Mouse (Mus musculus) C2C12 (cell line): ENCODE results near the gene Tmem150b. TPM values are rescaled to one million over a fixed set of nuclear protein-coding genes. Genes with fewer than 3 reads are reported as not detected.

Experiments used
- H3K27me3 ChIP-seq: one replicate; pipeline ENCODE4 v1.6.1; 2011; ENCODE audit not compliant: control insufficient read depth, insufficient read depth, insufficient read length
- H3K36me3 ChIP-seq: one replicate; pipeline ENCODE4 v1.6.1; 2011; ENCODE audit not compliant: control insufficient read depth, insufficient read depth
- H3K4me3 ChIP-seq: one replicate; pipeline ENCODE4 v1.5.1; 2011; ENCODE audit warnings: mild to moderate bottlenecking, control low read depth; ENCODE audit not compliant: poor library complexity, insufficient read depth, severe bottlenecking
- H3K79me2 ChIP-seq: one replicate; pipeline ENCODE4 v1.6.1; 2011; ENCODE audit not compliant: control insufficient read depth, insufficient read depth
- H3K79me3 ChIP-seq: one replicate; pipeline ENCODE4 v1.6.1; 2011; ENCODE audit warnings: low read depth, control low read depth
- H3ac ChIP-seq: one replicate; pipeline ENCODE3; 2011; ENCODE audit warnings: low read depth; ENCODE audit not compliant: control insufficient read depth, insufficient read length
- CEBPB ChIP-seq: IDR thresholded peaks from one replicate; pipeline ENCODE4 v1.6.1; 2011; ENCODE audit warnings: low read depth, mild to moderate bottlenecking, control low read depth, moderate library complexity
- CTCF ChIP-seq: IDR thresholded peaks from one replicate; pipeline ENCODE4 v1.5.1; 2011; ENCODE audit not compliant: control insufficient read depth, insufficient read depth, insufficient read length
- FOSL1 ChIP-seq: IDR thresholded peaks from one replicate; pipeline ENCODE4 v1.8.0; 2011; ENCODE audit warnings: mild to moderate bottlenecking, low read length; ENCODE audit not compliant: poor library complexity, insufficient read depth, severe bottlenecking
- MAX ChIP-seq: IDR thresholded peaks from one replicate; pipeline ENCODE4 v1.6.1; 2011; ENCODE audit warnings: mild to moderate bottlenecking, control low read depth
- MYOD1 ChIP-seq: IDR thresholded peaks from one replicate; pipeline ENCODE4 v1.6.1; 2011; ENCODE audit warnings: low read depth; ENCODE audit not compliant: control insufficient read depth, insufficient read length
- MYOG ChIP-seq: IDR thresholded peaks from one replicate; pipeline ENCODE4 v1.6.1; 2011; ENCODE audit not compliant: control insufficient read depth, insufficient read length; ENCODE audit errors: extremely low read depth
- USF1 ChIP-seq: IDR thresholded peaks from one replicate; pipeline ENCODE4 v1.6.1; 2011; ENCODE audit warnings: low read depth, mild to moderate bottlenecking, control low read depth, moderate library complexity
- polyA plus RNA-seq: library from polyadenylated mRNA; unstranded; fragments of >200 nt; fragmentation: generic; extraction: Trizol; gene quantifications from one replicate; pipeline ENCODE4 v1.2.1, GENCODE M21; 2012; ENCODE audit warnings: missing spikeins

Gene Tmem150b
- polyA plus RNA-seq, 1 experiment: 0.07 TPM

GRCm38 (mm10) chr7:4690951-4691653 lies 33.9 kb downstream of the Tmem150b start:
- H3ac ChIP-seq: peak overlapping the region; percentile 65
- no peaks in the 10 kb centered on the region for H3K27me3 ChIP-seq
- no peaks in the 10 kb centered on the region for H3K79me3 ChIP-seq
- H3K79me2 ChIP-seq: no peaks in the 10 kb centered on the region
- TF ChIP-seq FOSL1: no peak
- no peak for TF ChIP-seq MAX
- no peak for TF ChIP-seq MYOD1
- no peak for TF ChIP-seq CTCF
- TF ChIP-seq USF1: no peak
- no peak for TF ChIP-seq MYOG
- no peak for TF ChIP-seq CEBPB
- peaks cover 4% of the 10 kb centered on the region for H3K36me3 ChIP-seq
- peak overlapping the region; percentile 37 for H3K4me3 ChIP-seq

GRCm38 (mm10) chr7:4690387-4690786 lies 34.7 kb downstream of the Tmem150b start, which contains the start of gene Brsk1:
Gene Brsk1 (plus strand): TSS chr7:4690604.
- H3ac ChIP-seq: peak within 1 kb of the TSS; percentile 65
- H3K27me3 ChIP-seq: no peaks in the 10 kb centered on the region
- H3K79me2 ChIP-seq: no peaks in the 10 kb centered on the region
- H3K4me3 ChIP-seq: peak within 1 kb of the TSS; percentile 37
- TF ChIP-seq MYOD1 (no peak), USF1 (no peak), MAX (no peak), CTCF (no peak)
- H3K36me3 ChIP-seq: peaks cover 4% of the 10 kb centered on the region
- no peaks in the 10 kb centered on the region for H3K79me3 ChIP-seq

DNA sequence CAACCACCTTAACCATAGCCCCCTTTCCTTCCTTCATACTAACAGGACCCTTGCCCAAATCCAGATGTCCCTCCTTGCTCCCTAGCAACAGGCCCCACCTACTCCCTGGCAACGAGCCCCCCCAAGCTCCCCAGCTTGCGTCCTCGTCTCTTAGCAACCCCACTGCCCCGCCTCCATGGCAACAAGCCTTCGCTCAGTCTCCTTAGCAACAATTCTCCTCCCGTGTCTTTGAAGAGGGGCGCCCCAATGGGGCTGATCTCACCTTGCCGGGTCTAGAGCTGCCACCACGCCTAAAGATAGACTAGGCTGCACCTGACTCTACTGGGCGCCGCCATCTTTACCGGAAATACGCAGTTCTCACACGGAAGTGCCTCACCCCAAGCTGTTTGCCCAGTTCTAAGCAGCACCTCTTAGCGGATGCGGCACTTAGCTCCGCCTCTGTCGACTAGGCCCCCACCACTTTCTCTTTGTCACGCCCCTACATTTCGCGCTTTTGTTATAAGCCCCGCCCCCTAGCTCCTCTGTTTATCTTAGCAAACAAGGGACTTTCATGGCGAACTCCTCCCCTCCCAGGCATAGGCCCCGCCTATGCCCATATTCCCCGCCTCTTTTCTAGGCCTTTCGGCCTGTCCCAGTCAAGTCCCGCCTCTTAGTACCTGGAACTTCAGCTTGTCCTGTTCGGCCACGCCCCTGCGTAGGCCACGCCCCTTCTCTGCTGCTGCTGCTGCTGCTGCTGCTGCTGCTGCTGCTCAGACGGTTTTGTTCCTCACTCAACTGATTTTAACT lies 40.2 kb downstream of the Tmem150b start, which contains the start of gene Hspbp1:
TSS of gene Hspbp1 (minus strand) at position 437 of the 786 bp plus-strand sequence.
- Histone ChIP-seq H3K79me2 (peaks cover 20% of the 10 kb centered on the region), H3K4me3 (peak within 1 kb of the TSS; percentile 71), H3ac (peak within 1 kb of the TSS; percentile 39), H3K27me3 (no peaks in the 10 kb centered on the region), H3K36me3 (peaks cover 17% of the 10 kb centered on the region), H3K79me3 (peaks cover 9% of the 10 kb centered on the region)
- TF ChIP-seq USF1 (peak; percentile 13), MYOD1 (no peak)

- peak overlapping the region; percentile 71 for H3K4me3 ChIP-seq
- H3K79me2 ChIP-seq: peaks cover 20% of the 10 kb centered on the region
- peaks cover 9% of the 10 kb centered on the region for H3K79me3 ChIP-seq
- TF ChIP-seq CTCF: no peak
- TF ChIP-seq CEBPB: no peak
- no peak for TF ChIP-seq MYOG
- no peak for TF ChIP-seq USF1
- TF ChIP-seq MYOD1: no peak
- no peak for TF ChIP-seq FOSL1
- no peak for TF ChIP-seq MAX
- peak overlapping the region; percentile 39 for H3ac ChIP-seq
- no peaks in the 10 kb centered on the region for H3K27me3 ChIP-seq
- peaks cover 19% of the 10 kb centered on the region for H3K36me3 ChIP-seq
These were observed 40.8 kb downstream of the Tmem150b start for GRCm38 (mm10) chr7:4684203-4684602.

- Histone ChIP-seq H3K79me3 (peaks cover 9% of the 10 kb centered on the region), H3K36me3 (peaks cover 23% of the 10 kb centered on the region), H3K4me3 (no peak overlapping the region), H3K79me2 (peaks cover 20% of the 10 kb centered on the region), H3K27me3 (no peaks in the 10 kb centered on the region), H3ac (no peak overlapping the region)
- TF ChIP-seq MYOG (no peak), CTCF (no peak), CEBPB (no peak), USF1 (no peak), MAX (no peak), FOSL1 (no peak)
These were observed 41.7 kb downstream of the Tmem150b start for GRCm38 (mm10) chr7:4683307-4683706.

DNA sequence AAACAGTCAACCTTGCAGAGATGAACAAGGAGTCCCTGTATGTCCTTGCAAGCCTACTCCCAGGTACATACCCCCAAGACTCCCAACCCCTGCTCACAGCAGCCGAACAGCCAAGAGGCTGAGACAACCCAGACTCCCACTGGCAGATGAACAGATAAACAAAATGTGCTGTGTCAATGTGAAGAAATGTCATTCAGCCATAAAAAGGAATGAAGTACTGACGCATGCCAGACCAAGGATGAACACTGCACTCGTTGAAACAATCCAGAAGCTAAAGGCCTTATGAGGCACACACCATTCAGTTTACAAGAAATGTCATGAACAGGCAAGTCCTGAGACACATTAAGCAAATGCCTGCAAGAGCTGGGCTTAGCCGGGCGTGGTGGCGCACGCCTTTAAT lies 49.8 kb downstream of the Tmem150b start:
- no peak overlapping the region for H3ac ChIP-seq
- H3K79me3 ChIP-seq: no peaks in the 10 kb centered on the region
- TF ChIP-seq CTCF: no peak
- no peak for TF ChIP-seq MYOD1
- no peak for TF ChIP-seq MAX
- TF ChIP-seq MYOG: no peak
- no peak for TF ChIP-seq USF1
- no peak for TF ChIP-seq CEBPB
- no peaks in the 10 kb centered on the region for H3K79me2 ChIP-seq
- H3K27me3 ChIP-seq: no peaks in the 10 kb centered on the region
- no peak overlapping the region for H3K4me3 ChIP-seq
- H3K36me3 ChIP-seq: peaks cover 23% of the 10 kb centered on the region
